8 mouse cellular contexts compared by ENCODE assay signal in genomic region chr16:93833551-93833950, GRCm38 (mm10). TPM values are rescaled to one million over a fixed set of nuclear protein-coding genes. Genes with fewer than 3 reads are reported as not detected.
DNase-seq lines count a peak whose midpoint lies in the region; ATAC-seq and TF ChIP-seq lines count a peak whose summit lies in the region.

No protein-coding gene starts in this region.

- 86% methylated on average over 6 of the region's 6 CpGs for WGBS in heart, embryonic 14.5 days
- WGBS in heart, adult 2 months: 84% methylated on average over 6 of the region's 6 CpGs
- WGBS in hindbrain, embryonic 13.5 days: 90% methylated on average over 6 of the region's 6 CpGs
- WGBS in midbrain, embryonic 11.5 days: 88% methylated on average over 6 of the region's 6 CpGs

- peak overlapping the region; percentile 72 for H3K4me2 ChIP-seq in heart, embryonic 14.5 days (ENCODE audit: low read length)
- peak overlapping the region; percentile 86 for H3K4me2 ChIP-seq in hindbrain, embryonic 13.5 days
- H3K4me2 ChIP-seq in midbrain, embryonic 11.5 days: peak overlapping the region; percentile 82

- H3K4me3 ChIP-seq in heart, embryonic 14.5 days (ENCODE audit: control insufficient read depth in 1 of 2, insufficient read depth in 1 of 2, low read depth in 1 of 2, low read length in 2 of 2): peak overlapping the region in 1 of 2 experiments; percentile 78; a peak in 2 of 4 replicates
- no peak overlapping the region for H3K4me3 ChIP-seq in heart, adult 2 months
- H3K4me3 ChIP-seq in hindbrain, embryonic 13.5 days: peak overlapping the region; percentile 96
- H3K4me3 ChIP-seq in midbrain, embryonic 11.5 days (ENCODE audit: low read depth, low read length): peak overlapping the region; percentile 84; the same call in 1 of the 2 replicates

- peak overlapping the region in 1 of 2 experiments; percentile 61; a peak in 2 of 4 replicates for H3K27ac ChIP-seq in heart, embryonic 14.5 days (replicated peaks in 1 of 2; ENCODE audit: control insufficient read depth in 1 of 2, insufficient read depth in 1 of 2, low read depth in 2 of 2, low read length in 2 of 2)
- no peak overlapping the region for H3K27ac ChIP-seq in heart, adult 2 months
- H3K27ac ChIP-seq in hindbrain, embryonic 13.5 days: no peak overlapping the region
- no peak overlapping the region for H3K27ac ChIP-seq in midbrain, embryonic 11.5 days (ENCODE audit: low read depth, low read length)

- no peak for TF ChIP-seq EP300 in heart, adult 2 months (IDR thresholded peaks at IDR 0.05; ENCODE audit: insufficient read depth, low read depth, low read length)

- no peaks in the 10 kb centered on the region for H3K27me3 ChIP-seq in heart, embryonic 14.5 days (ENCODE audit: control insufficient read depth, insufficient read depth, low read length)
- no peaks in the 10 kb centered on the region for H3K27me3 ChIP-seq in heart, adult 2 months (ENCODE audit: control insufficient read depth, insufficient read depth, low read length)
- H3K27me3 ChIP-seq in hindbrain, embryonic 13.5 days: no peaks in the 10 kb centered on the region
- H3K27me3 ChIP-seq in midbrain, embryonic 11.5 days (ENCODE audit: control insufficient read depth, insufficient read depth, low read length): no peaks in the 10 kb centered on the region; the same call in 1 of the 2 replicates

- TF ChIP-seq POLR2A in heart, adult 2 months (IDR thresholded peaks at IDR 0.05; ENCODE audit: insufficient read depth, low read depth, low read length): no peak

- peaks cover 5% of the 10 kb centered on the region; the same call in 1 of the 2 replicates for H3K79me2 ChIP-seq in heart, adult 2 months (replicated peaks; ENCODE audit: control insufficient read depth, insufficient read depth, low read length)

- no peak overlapping the region for H3K9ac ChIP-seq in heart, embryonic 14.5 days (ENCODE audit: low read length)
- H3K9ac ChIP-seq in heart, adult 2 months (ENCODE audit: low read depth, low read length): no peak overlapping the region
- H3K9ac ChIP-seq in hindbrain, embryonic 13.5 days: no peak overlapping the region
- H3K9ac ChIP-seq in midbrain, embryonic 11.5 days (ENCODE audit: low read length): no peak overlapping the region

- peaks cover 2 to 19% of the 10 kb centered on the region in 2 experiments for H3K4me1 ChIP-seq in heart, embryonic 14.5 days (ENCODE audit: control insufficient read depth in 2 of 2, insufficient read depth in 2 of 2, low read length in 2 of 2)
- peaks cover 5% of the 10 kb centered on the region for H3K4me1 ChIP-seq in heart, adult 2 months (ENCODE audit: control insufficient read depth, insufficient read depth, low read length)
- peaks cover 18% of the 10 kb centered on the region for H3K4me1 ChIP-seq in hindbrain, embryonic 13.5 days (replicated peaks)
- H3K4me1 ChIP-seq in midbrain, embryonic 11.5 days (ENCODE audit: control insufficient read depth, insufficient read depth, low read length): peaks cover 6% of the 10 kb centered on the region

- intact Hi-C loops in heart, adult 2 months (cut with DNase I): loop anchor here (5.0 to 10.0 kb wide), 3 partner anchors 49 to 226 kb away; partner anchors contain the start of genes Cbr1, Chaf1b and Dop1b

- DNase-seq in heart, adult 2 months: no peak
- peak; percentile 40 for DNase-seq in Muller cell, postnatal 12 days (ENCODE audit: inconsistent ontology term)
- DNase-seq in midbrain, embryonic 11.5 days (ENCODE audit: low spot score, missing footprints): no peak
- no peak for DNase-seq in right cerebral cortex, postnatal 4 days
- no peak for DNase-seq in left cerebral cortex, adult 8-10 months (ENCODE audit: low spot score in 2 of 2)
- DNase-seq in kidney, postnatal 14 days: no peak

- no peak for TF ChIP-seq CTCF in heart, adult 2 months (IDR thresholded peaks at IDR 0.05)

- no peaks in the 10 kb centered on the region for H3K36me3 ChIP-seq in heart, embryonic 14.5 days (ENCODE audit: control insufficient read depth, insufficient read depth, low read length)
- peaks cover 6% of the 10 kb centered on the region for H3K36me3 ChIP-seq in heart, adult 2 months (ENCODE audit: control insufficient read depth, insufficient read depth, low read length)
- H3K36me3 ChIP-seq in hindbrain, embryonic 13.5 days: no peaks in the 10 kb centered on the region
- no peaks in the 10 kb centered on the region; the same call in 1 of the 2 replicates for H3K36me3 ChIP-seq in midbrain, embryonic 11.5 days (ENCODE audit: control insufficient read depth, insufficient read depth, low read length)

- 0 out of 2 replicates have a peak, but pooled peaks cover under 1% of the 10 kb centered on the region for H3K9me3 ChIP-seq in heart, embryonic 14.5 days (ENCODE audit: control insufficient read depth, low read length)
- no peaks in the 10 kb centered on the region for H3K9me3 ChIP-seq in hindbrain, embryonic 13.5 days
- no peaks in the 10 kb centered on the region for H3K9me3 ChIP-seq in midbrain, embryonic 11.5 days (ENCODE audit: control insufficient read depth, low read length)

- ATAC-seq in heart, embryonic 14.5 days (ENCODE audit: insufficient number of reproducible peaks, insufficient read depth, low FRiP score, low read depth): no peak
- no peak for ATAC-seq in hindbrain, embryonic 13.5 days (ENCODE audit: low FRiP score)
- no peak for ATAC-seq in midbrain, embryonic 11.5 days (ENCODE audit: low FRiP score)

RNA-seq across cellular contexts. Expression of gene Morc3, which starts 1.6 kb away (rescaled TPM):
- 23.8 and 27.2 TPM in 2 replicates for polyA plus RNA-seq in heart, embryonic 14.5 days (2014; fragmentation: Nextera tagmentation; extraction: Ambion mirVana)
- 10 to 100 TPM; 15.3 to 17.3 TPM for total RNA-seq in heart, adult 2 months (2021)
- 4.8 and 11.7 TPM in 2 replicates for polyA plus RNA-seq in heart, adult 2 months (2012; rRNA removed)
- polyA plus RNA-seq in hindbrain, embryonic 13.5 days (2015; fragmentation: Nextera tagmentation; extraction: Ambion mirVana): 34.2 and 42.4 TPM in 2 replicates
- 27.7 and 29.6 TPM in 2 replicates for polyA plus RNA-seq in midbrain, embryonic 11.5 days (2014; fragmentation: Nextera tagmentation; extraction: Ambion mirVana)
- 10 to 100 TPM; 27.7 to 34.8 (median 29.4) TPM for total RNA-seq in left cerebral cortex, adult 8-10 months (2022)

RNA-seq across cellular contexts. Expression of gene Chaf1b, which starts 50.1 kb away (rescaled TPM):
- 39.0 and 41.1 TPM in 2 replicates for polyA plus RNA-seq in heart, embryonic 14.5 days (2014; fragmentation: Nextera tagmentation; extraction: Ambion mirVana)
- total RNA-seq in heart, adult 2 months (2021): 1 to 10 TPM in 1 of 2 experiments, under 1 TPM in 1; 0.70 to 1.4 TPM
- 0.38 and 0.55 TPM in 2 replicates for polyA plus RNA-seq in heart, adult 2 months (2012; rRNA removed)
- polyA plus RNA-seq in hindbrain, embryonic 13.5 days (2015; fragmentation: Nextera tagmentation; extraction: Ambion mirVana): 21.4 and 26.5 TPM in 2 replicates
- 99.8 and 102 TPM in 2 replicates for polyA plus RNA-seq in midbrain, embryonic 11.5 days (2014; fragmentation: Nextera tagmentation; extraction: Ambion mirVana)
- total RNA-seq in left cerebral cortex, adult 8-10 months (2022): 1 to 10 TPM; 1.0 to 3.6 (median 1.4) TPM

Comparison
In these comparisons a context has a peak if more than half of its experiments do, and no peak if none do; other contexts are left out.
1. RNA of gene Chaf1b, which starts 50.1 kb away (polyA plus RNA-seq): 99.8 to 102 TPM in midbrain, embryonic 11.5 days, 39.0 to 41.1 TPM in heart, embryonic 14.5 days and 21.4 to 26.5 TPM in hindbrain, embryonic 13.5 days; 0.38 to 0.55 TPM in heart, adult 2 months; every median in the first group is over 10 times any median in the second.
2. Peak in every context shown above with its lines, with median percentiles within 50 percentile points of each other: H3K4me2 ChIP-seq.